Mouse (Mus musculus): ENCODE measurements around the gene Tbl3.

Tbl3 gene

GRCm38 (mm10) chr17:24653967-24654710 is 53.3 kb downstream of the Tbl3 start:
- DNase-seq (ENCODE audit: low spot score), result peak; percentile 90

GRCm38 (mm10) chr17:24651835-24652234 is 55.6 kb downstream of the Tbl3 start:
- DNase-seq (ENCODE audit: low spot score), result no peak

GRCm38 (mm10) chr17:24650766-24651165 is 56.7 kb downstream of the Tbl3 start:
- DNase-seq (ENCODE audit: low spot score), result no peak

GRCm38 (mm10) chr17:24650070-24650616 is 57.3 kb downstream of the Tbl3 start, which contains the start of gene Slc9a3r2:
Gene Slc9a3r2 (minus strand): TSS chr17:24650327.
- DNase-seq (ENCODE audit: low spot score), result peak; percentile 61

- peak; percentile 73 for DNase-seq (ENCODE audit: low spot score)
Observed at GRCm38 (mm10) chr17:24649581-24650069, 57.8 kb downstream of the Tbl3 start.

- no peak for DNase-seq (ENCODE audit: low spot score)
Observed at GRCm38 (mm10) chr17:24648731-24649377, 58.6 kb downstream of the Tbl3 start.
